Mouse (Mus musculus): Measurements from ENCODE around the gene Arhgef3.
"Not testable (repeated sequence)": the region's sequence is repeated elsewhere in the genome, so short reads cannot be mapped to it uniquely, and the experiment has no call there.

Arhgef3 gene

GRCm38 (mm10) chr14:27196980-27197379 lies 82.3 kb downstream of the Arhgef3 start:
- no peak for DNase-seq (ENCODE audit: low spot score)

DNA sequence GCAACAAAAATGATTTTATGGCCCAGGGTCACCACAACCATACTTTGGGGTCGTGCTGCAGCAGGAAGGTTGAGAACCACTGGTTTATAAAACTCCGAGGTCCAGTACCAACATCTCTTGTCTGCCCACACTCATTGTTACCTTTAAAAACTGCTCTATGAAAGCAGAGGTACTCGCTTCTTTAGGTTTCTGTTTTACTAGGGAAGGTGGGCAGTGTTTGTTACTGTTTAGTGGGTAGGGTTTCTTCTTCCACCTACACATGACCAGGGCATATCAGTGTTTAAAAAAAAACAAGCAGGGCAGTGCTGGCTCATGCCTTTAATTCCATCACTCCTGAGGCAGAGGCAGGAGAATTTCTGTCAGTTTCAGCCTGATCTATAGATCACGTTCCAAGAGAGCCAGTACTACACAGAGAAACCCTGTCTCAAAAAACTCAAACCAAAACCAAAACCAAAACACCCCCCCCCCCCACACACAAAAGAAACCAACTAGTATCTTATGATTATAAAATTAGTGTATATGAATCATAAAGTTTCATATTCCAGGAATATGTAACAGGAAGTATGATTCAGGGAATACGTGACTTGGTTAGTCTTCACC lies 83.9 kb downstream of the Arhgef3 start:
- DNase-seq (ENCODE audit: low spot score) = no peak

DNA sequence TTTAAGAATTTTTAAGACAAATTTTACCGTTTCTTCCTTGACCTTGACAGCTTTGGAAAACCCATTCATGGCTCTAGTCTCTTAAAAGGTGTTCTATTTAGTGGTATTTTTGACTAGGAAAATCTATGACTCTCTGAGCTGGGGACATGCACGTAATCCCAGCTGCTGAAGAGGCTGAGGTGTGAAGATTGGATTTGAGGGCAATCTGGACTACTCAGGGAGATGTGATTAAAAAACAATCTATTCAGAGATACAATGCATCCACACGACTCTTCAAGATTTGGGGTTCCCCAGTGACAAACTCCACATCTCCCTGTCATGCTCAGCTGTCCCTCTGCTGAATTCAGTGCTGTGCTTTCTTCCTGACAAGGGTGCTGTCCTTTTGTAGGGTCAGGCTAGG lies 84.4 kb downstream of the Arhgef3 start:
- no peak for DNase-seq (ENCODE audit: low spot score)

GRCm38 (mm10) chr14:27199870-27200269 lies 85.2 kb downstream of the Arhgef3 start:
- no peak for DNase-seq (ENCODE audit: low spot score)

GRCm38 (mm10) chr14:27200743-27201576 lies 86.3 kb downstream of the Arhgef3 start:
- no peak for DNase-seq (ENCODE audit: low spot score)

DNA sequence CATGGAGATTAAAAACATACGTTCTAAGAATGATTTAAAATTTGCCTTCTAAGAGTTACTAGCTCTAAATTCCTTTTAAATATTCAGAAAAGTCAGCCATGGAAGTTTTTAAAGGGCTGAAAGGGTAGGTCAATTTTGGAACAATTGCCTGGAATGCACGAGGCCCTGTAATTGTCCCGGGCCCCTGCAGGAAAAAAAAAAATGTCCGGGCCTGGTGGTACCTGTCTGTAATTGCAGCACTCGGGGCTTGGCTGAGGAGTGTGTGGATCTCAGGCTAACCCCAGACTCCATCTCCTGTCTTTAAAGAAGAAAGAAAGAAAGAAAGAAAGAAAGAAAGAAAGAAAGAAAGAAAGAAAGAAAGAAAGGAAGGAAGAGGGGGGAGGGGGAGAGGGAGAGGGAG lies 87.1 kb downstream of the Arhgef3 start:
- DNase-seq (ENCODE audit: low spot score) = no peak

- no peak for DNase-seq (ENCODE audit: low spot score)
Measured at GRCm38 (mm10) chr14:27204704-27205103, 90.0 kb downstream of the Arhgef3 start.

DNA sequence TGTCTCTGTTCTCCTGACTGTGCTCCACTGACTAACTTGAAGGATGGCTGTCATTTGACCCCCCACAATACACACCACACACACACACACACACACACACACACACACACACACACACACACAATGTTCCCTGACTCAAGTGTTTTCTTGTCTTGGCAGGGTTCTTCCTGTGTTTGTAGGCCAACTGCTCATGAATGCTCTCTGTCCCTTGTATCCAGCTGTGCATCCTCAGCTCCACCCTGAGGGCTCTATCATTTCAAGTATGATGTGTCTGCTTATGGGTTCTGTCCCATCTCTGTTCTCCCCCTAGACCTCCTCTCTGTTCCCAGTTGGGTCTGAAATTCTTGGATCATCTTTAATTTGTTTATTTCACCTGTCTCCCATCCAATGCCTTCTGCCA lies 91.7 kb downstream of the Arhgef3 start:
- no peak for DNase-seq (ENCODE audit: low spot score)

- no peak for DNase-seq (ENCODE audit: low spot score)
Measured at GRCm38 (mm10) chr14:27209542-27209941, 94.8 kb downstream of the Arhgef3 start.

DNA sequence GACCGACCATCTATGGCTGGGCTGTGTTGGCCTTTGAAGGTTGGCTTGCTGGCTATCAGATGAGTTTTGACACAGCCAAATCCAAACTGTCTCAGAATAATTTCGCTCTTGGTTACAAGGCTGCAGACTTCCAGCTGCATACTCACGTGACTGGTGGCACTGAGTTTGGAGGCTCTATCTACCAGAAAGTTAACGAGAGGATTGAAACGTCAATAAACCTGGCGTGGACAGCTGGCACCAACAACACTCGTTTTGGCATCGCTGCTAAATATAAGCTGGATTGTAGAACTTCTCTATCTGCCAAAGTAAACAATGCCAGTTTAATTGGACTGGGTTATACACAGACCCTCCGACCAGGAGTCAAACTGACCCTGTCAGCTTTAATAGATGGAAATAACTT lies 96.1 kb downstream of the Arhgef3 start:
- DNase-seq (ENCODE audit: low spot score) = not testable (repeated sequence)

DNA sequence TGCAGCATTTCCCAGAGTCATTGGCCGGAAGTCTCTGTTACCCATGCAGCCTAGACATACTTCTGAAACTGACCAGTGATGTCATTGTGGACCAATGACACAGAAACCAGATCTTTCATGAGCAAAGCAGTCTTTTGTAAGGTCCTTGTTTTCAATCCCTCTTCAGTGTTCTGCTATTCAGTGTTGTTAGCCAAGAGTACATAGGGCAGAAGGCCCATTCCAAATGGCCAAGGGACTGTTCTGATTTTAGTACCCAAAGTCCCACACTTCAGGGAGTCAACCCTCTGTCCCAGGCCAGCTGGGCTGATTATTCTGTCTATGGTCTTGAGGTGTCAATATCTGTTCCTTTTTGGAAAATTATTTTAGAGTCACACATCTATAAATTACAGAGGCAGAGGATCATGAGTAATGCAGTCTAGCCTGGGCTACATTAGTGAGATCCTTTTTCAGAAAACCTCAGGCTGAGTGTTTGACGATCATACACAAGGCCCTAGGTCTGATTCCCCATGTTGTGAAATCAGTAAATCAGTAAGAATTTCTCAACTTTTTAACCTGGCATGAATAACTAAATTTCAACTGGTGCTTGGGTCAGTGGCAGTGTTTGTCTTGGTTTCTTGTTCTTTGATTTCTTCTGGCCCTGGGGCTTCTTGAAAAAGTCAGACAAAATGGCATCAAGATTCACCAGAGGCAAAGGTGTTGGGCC lies 97.2 kb downstream of the Arhgef3 start:
- peak; percentile 36 for DNase-seq (ENCODE audit: low spot score)

DNA sequence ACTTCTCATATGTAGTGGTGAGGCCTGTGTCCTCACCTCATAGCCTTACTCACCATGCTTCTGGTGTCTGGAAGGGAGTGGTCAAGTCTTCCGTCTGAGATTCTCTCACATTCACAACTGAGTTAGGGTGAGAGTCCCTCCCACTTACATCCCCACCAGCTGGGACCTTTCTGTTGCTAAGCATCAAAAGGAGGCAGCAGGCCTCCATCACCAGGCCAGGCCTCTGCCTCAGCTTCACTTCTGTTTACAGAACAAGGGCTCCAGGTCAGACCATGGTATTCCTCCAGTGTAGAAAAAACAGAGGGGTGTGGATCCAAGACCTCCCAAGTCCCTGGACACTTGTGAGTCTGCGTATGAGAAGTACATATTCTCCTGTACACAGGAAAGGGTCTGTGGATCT lies 99.5 kb downstream of the Arhgef3 start:
- no peak for DNase-seq (ENCODE audit: low spot score)

GRCm38 (mm10) chr14:27219668-27220067 lies 105.0 kb downstream of the Arhgef3 start:
- no peak for DNase-seq (ENCODE audit: low spot score)

- no peak for DNase-seq (ENCODE audit: low spot score)
Measured at GRCm38 (mm10) chr14:27220297-27220696, 105.6 kb downstream of the Arhgef3 start.

DNA sequence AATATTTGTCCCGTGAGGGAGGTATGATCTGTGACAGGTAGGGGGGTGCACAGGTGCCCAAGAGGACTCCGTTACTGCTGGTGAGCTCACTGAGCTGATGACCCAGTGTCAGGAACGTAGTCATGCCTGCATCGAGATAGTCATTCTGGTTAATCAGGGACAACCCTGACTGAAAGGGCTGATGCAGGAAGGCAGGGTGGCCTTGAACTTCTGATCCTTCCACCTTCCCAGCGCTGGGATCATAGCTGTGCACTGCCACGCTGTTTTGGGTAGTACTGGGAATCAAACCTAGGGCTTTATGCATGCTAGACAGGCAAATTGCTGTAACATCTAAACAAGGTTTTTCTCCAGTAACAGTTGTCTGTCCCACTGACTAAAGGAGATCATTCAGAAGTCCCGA lies 109.9 kb downstream of the Arhgef3 start:
- no peak for DNase-seq (ENCODE audit: low spot score)

- DNase-seq (ENCODE audit: low spot score) = no peak
Measured at GRCm38 (mm10) chr14:27226288-27226687, 111.6 kb downstream of the Arhgef3 start.

DNA sequence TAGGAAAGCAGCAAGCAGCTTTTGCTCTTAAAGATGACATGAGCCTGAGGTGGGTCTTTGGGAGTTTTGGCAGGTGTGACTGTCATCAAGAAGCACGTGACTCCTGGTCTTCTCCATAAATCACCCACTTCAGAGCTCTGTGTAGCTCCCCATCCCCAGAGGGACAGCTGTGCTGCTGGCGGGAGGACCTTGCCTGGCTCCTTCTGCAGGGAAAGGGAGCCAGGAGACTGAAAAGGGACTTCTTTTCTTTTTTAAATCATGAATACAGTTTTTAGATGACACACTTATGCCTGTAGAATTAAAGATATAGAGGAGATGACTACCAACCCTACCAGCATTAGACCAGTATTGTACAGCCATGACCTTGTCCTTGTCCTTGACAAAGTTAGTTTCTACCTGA lies 113.6 kb downstream of the Arhgef3 start:
- DNase-seq (ENCODE audit: low spot score) = no peak

DNA sequence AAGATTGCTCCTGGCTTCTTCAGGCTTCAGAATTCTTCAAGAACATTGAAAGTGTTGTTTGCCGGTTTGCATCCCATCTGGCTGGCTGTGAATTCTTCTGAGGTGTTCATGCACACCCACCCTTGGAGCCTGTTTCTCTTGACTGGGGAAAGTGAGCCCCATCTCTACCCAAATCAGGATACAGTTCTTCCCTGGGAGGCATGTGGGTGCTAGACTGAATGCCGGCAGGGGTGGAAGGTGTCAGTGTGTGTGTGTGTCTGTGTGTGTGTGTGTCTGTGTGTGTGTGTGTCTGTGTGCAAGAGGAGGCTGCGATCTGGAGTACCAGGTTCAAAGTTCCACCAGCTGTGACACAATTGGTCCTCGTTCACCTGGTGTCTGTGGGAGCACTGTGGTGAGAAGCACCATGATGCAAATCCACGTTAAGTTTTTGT lies 114.3 kb downstream of the Arhgef3 start:
- no peak for DNase-seq (ENCODE audit: low spot score)

DNA sequence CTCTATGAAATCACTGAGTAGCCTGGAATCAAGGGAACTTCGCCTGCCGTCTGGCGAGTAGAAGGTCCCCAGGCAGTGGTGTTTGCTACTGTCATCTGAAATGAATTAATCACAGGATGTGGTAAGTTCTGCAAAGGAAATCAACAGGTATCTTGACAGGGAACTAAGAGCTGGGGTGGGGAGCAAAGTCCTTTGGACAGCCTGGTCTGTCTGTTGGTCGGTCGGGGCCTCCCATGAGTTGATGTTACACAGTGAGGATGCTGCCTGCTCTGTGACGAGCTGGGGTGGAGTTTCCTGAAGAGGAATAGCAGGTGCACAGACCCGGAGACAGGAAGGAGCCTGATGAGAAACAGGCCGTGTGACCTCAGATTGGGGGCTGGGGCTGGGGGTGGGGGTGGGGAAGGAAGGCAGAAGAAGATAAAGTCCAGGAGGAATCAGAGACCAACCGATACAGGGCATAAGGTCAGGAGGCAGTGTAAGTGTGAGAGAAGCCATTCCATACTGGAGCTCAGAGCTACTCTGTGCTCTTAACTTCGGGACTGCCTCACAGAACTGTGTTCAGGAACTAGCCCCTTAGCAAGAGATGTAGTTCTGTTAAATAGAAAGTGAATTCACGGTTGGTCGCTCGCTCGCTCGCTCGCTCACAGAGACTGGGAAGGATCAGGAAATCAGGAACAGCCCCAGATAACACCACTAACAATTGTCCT lies 114.9 kb downstream of the Arhgef3 start:
- DNase-seq (ENCODE audit: low spot score) = no peak

GRCm38 (mm10) chr14:27230262-27231022 lies 115.7 kb downstream of the Arhgef3 start:
- DNase-seq (ENCODE audit: low spot score) = no peak

GRCm38 (mm10) chr14:27231506-27231905 lies 116.8 kb downstream of the Arhgef3 start:
- DNase-seq (ENCODE audit: low spot score) = no peak
